Mouse (Mus musculus) kidney, adult 2 months (tissue): ENCODE results near the gene Spock1. TPM values are rescaled to one million over a fixed set of nuclear protein-coding genes. Genes with fewer than 3 reads are reported as not detected.

Experiments used
- DNase-seq: peaks from one replicate; pipeline ENCODE4 v3.0.0; 2021
- H3K27ac ChIP-seq: fragments of 200-500 bp; 2 replicates; pipeline ENCODE4 v1.5.1; 2012; ENCODE audit warnings: low read depth, low read length, control low read depth, inconsistent platforms; ENCODE audit not compliant: insufficient read depth
- H3K27me3 ChIP-seq: fragments of 200-500 bp; replicated peaks from 2 replicates; pipeline ENCODE4 v1.6.1; 2012; ENCODE audit warnings: mild to moderate bottlenecking, moderate library complexity, low read length, inconsistent platforms; ENCODE audit not compliant: control insufficient read depth, insufficient read depth
- H3K36me3 ChIP-seq: fragments of 200-500 bp; 2 replicates; pipeline ENCODE4 v1.6.1; 2012; ENCODE audit warnings: mild to moderate bottlenecking, moderate library complexity, low read length, inconsistent platforms; ENCODE audit not compliant: control insufficient read depth, insufficient read depth
- H3K4me1 ChIP-seq: fragments of 200-500 bp; 2 replicates; pipeline ENCODE4 v1.6.1; 2011; ENCODE audit warnings: low read length; ENCODE audit not compliant: control insufficient read depth, insufficient read depth
- H3K4me3 ChIP-seq: fragments of 200-500 bp; 2 replicates; pipeline ENCODE4 v1.5.1; 2011; ENCODE audit warnings: mild to moderate bottlenecking, low read depth, low read length, control low read depth; ENCODE audit not compliant: insufficient read depth
- CTCF ChIP-seq: fragments of 200-500 bp; conservative IDR thresholded peaks from 2 replicates; pipeline ENCODE4 v1.5.1; 2011; ENCODE audit warnings: low read depth, mild to moderate bottlenecking, control low read depth, low read length, moderate library complexity, mixed read lengths; ENCODE audit not compliant: insufficient read depth, insufficient read length
- POLR2A ChIP-seq: fragments of 200-500 bp; IDR thresholded peaks from one replicate; pipeline ENCODE4 v1.6.1; 2011; ENCODE audit warnings: low read depth, low read length, control low read depth
- WGBS: fragments of 180-500 bp; shearing (Covaris S2); methylation state at CpG from one replicate; pipeline ENCODE4 v1.1.7; 2018; 5-methylcytosine and 5-hydroxymethylcytosine counted together
- polyA plus RNA-seq: library from polyadenylated mRNA; depleted of rRNA; stranded (reverse); fragments of >200 nt; gene quantifications from 2 replicates; pipeline ENCODE4 v1.2.3, GENCODE M21; 2012

The Spock1 gene
- polyA plus RNA-seq, 1 experiment = 0.19 TPM

DNA sequence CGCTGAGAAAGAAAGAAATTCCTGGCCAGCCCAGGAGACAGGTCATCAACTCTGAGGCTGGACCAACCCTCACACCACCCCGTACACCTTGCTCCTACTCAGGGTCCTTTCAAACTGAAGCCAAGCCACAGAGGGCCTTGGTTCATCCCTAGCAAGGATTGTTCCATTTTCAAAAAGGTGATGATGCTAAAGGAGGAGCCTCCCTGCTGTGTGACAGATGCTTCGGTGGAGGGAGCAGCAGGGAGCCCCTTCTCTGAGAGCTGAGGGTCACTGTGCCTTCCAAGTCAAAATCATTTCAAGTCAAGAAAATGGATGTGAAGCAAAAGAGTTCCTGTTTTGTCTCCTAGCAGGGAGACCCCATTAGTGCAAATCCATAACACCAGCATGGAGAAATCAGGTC, 23.2 kb upstream of the Spock1 start:
- Histone ChIP-seq H3K4me3 (no peak overlapping the region), H3K4me1 (no peaks in the 10 kb centered on the region), H3K27ac (no peak overlapping the region), H3K27me3 (no peaks in the 10 kb centered on the region), H3K36me3 (no peaks in the 10 kb centered on the region)
- no peak for DNase-seq
- WGBS = 68% methylated on average over 3 of the region's 3 CpGs
- TF ChIP-seq POLR2A = no peak
- no peak for TF ChIP-seq CTCF

DNA sequence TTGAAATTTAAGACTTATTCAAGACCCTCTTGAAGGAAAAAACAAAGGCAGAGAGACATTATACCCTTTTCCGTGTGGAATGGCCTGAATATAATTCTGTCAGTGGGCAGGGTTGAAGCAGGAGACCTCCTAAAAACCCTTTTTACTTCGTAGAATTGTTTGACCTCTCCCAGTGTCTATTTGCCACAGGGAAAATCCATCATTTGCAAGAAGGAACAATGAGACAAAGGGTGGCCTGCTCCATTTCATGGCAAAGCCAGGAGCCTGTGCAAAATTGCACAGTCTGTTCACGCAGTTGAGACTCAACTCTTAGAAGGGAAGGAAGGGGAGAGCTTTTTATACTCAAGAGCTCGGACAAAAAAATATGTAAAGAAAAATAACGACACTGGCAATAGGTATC, 22.6 kb upstream of the Spock1 start:
- Histone ChIP-seq H3K4me1 (no peaks in the 10 kb centered on the region), H3K27me3 (no peaks in the 10 kb centered on the region), H3K4me3 (no peak overlapping the region), H3K27ac (no peak overlapping the region), H3K36me3 (no peaks in the 10 kb centered on the region)
- TF ChIP-seq CTCF (no peak), POLR2A (no peak)
- DNase-seq = no peak
- 42% methylated on average over 5 of the region's 5 CpGs for WGBS

DNA sequence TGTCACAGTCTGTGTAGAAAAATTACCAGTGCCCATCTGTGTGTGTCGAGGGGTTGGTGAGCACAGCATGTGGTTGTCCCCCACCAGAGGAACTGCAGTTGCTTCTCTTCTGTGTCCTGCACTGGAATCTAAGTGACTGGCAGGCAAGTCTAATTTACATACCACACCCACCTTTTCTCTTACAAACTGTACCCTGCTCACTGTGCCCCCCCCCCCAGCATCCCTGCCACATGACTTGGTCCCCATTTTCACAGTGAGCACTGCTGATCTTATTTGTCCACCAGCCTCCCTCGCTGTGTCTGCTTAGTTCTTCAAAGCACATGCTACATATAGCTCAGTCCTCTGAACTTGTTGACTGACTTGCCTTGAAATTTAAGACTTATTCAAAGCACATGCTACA, 22.2 kb upstream of the Spock1 start:
- no peak overlapping the region for H3K4me3 ChIP-seq
- no peak overlapping the region for H3K27ac ChIP-seq
- H3K36me3 ChIP-seq = no peaks in the 10 kb centered on the region
- no peaks in the 10 kb centered on the region for H3K27me3 ChIP-seq
- TF ChIP-seq POLR2A = no peak
- TF ChIP-seq CTCF = no peak
- DNase-seq = no peak
- H3K4me1 ChIP-seq = no peaks in the 10 kb centered on the region
- 25% methylated on average over 2 of the region's 2 CpGs for WGBS

DNA sequence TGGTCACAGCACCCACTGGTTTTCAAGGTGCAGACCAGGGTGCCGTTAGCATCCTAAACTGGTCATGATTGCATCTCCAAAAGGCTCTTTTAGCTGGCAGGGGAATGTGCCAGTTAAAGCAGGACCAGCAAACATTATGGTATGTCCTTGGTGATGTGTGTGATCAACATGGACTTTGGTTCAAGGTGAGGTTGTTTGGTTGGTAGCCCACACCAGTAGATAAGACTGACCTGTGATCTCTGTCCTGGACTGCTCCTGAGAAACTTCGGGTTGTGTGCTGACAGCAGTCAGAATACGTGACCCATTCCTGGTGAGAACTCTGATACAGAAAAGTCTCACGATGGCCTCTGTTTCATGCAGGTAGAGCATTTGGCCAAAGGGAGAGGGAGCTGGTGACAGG, 11.8 kb upstream of the Spock1 start:
- Histone ChIP-seq H3K4me1 (no peaks in the 10 kb centered on the region), H3K27me3 (no peaks in the 10 kb centered on the region), H3K36me3 (no peaks in the 10 kb centered on the region), H3K4me3 (no peak overlapping the region), H3K27ac (no peak overlapping the region)
- 89% methylated on average over 4 of the region's 4 CpGs for WGBS
- no peak for DNase-seq
- TF ChIP-seq POLR2A (no peak), CTCF (no peak)

DNA sequence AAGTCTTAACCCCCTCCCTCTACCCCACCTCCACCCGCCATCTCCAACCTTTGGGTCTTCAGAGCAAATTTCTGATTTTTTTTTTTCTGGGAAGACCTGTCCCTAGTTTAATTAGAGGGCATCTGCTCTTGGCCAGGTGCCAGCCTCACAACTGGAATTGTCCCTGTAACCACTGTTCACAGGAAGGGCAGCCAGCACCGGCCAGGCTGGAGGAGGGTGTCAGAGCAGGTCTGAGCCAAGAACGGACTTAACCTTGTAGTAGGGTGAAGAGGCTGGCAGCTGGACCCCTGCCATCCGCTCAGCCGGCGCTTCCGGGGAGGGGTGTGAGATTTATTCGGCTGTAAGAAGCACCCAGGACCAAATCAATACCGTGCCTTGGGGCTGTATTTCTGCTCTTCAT, 3.0 kb upstream of the Spock1 start:
- H3K36me3 ChIP-seq = no peaks in the 10 kb centered on the region
- 64% methylated on average over 9 of the region's 9 CpGs for WGBS
- no peak for TF ChIP-seq POLR2A
- DNase-seq = no peak
- H3K4me1 ChIP-seq = no peaks in the 10 kb centered on the region
- peaks cover 3% of the 10 kb centered on the region; the same call in 1 of the 2 replicates for H3K27me3 ChIP-seq
- no peak overlapping the region for H3K27ac ChIP-seq
- no peak overlapping the region for H3K4me3 ChIP-seq

DNA sequence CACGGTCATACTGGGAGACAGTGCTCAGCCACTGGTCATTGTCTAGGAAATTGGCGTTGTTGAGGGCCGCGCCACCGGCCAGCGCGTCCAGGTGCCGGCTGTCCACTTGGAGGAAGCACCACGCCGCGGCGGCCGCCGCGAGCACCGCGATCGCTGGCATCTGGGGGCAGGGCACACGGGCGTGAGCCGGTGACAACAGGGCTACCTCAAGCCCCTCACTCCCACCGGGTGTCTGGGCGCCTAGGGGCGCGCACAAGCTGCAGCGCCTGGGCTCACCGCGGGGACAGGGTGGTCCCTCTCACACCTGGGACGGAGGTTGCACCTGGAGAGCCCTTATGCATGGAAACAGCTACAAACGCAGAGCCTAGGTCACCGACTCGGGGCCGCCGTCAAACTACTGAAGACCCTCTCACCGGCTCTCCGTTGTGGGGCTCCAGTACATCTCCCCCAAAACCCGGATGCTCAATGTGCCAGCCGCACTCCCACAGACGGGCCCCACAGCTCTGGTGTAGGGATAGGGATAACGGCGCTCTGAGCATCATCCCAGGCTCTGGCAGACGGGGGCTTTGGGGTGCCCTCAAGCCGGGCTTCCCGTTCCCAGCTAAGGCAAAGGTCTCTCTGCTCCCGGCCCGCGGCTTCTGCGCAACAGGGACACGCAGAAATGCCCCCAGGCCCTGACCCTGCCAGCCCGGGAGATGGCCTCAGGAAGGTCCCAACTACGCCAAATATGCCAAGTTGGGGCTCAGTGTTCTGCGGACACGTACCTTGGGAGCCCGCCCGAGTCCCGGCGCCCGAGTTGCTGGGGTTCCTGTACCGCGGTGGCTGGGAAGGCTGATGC, 485 bp downstream of the Spock1 start:
- whole genome bisulfite sequencing = 3% methylated on average over 60 of the region's 60 CpGs
- H3K4me3 ChIP-seq = no peak overlapping the region

DNA sequence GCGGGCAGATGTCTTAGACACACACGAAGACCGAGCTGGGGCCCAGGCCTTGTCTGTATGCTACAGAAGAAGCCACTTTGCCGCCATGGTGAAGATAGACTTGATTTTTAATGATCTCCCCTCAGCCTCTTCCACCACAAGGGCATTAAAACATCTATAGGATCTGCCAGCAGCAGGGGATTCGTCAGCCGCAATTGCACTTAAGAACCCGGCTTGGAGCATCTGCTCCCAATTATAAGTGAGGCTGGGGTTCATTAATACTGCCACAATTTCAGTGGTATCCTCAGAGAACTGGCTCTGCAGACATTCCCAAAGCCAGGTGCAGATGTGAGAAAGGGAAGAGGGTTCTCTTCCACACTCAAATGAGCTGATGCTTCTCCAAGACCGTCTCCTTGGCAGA, 13.5 kb downstream of the Spock1 start:
- Histone ChIP-seq H3K4me1 (no peaks in the 10 kb centered on the region), H3K27me3 (no peaks in the 10 kb centered on the region), H3K27ac (no peak overlapping the region), H3K4me3 (no peak overlapping the region), H3K36me3 (no peaks in the 10 kb centered on the region)
- DNase-seq = no peak
- 81% methylated on average over 8 of the region's 8 CpGs for WGBS
- TF ChIP-seq POLR2A = no peak
- TF ChIP-seq CTCF = no peak

More for the DNA sequence above, 485 bp downstream of the Spock1 start:
- no peak for TF ChIP-seq CTCF
- H3K27me3 ChIP-seq = peaks cover 3% of the 10 kb centered on the region; the same call in 1 of the 2 replicates
- H3K36me3 ChIP-seq = no peaks in the 10 kb centered on the region
- no peak for DNase-seq
- no peaks in the 10 kb centered on the region for H3K4me1 ChIP-seq
- H3K27ac ChIP-seq = no peak overlapping the region
